Mouse (Mus musculus) frontal cortex, adult (tissue): ENCODE data around the gene Cops7a.

Experiments
- ATAC-seq: cut with Nextera tagmentation; 2 replicates; pipeline ENCODE4 v1.9.2; 2017; ENCODE audit warnings: mild to moderate bottlenecking, moderate library complexity, mixed read lengths; ENCODE audit not compliant: low TSS enrichment

The Cops7a gene

DNA sequence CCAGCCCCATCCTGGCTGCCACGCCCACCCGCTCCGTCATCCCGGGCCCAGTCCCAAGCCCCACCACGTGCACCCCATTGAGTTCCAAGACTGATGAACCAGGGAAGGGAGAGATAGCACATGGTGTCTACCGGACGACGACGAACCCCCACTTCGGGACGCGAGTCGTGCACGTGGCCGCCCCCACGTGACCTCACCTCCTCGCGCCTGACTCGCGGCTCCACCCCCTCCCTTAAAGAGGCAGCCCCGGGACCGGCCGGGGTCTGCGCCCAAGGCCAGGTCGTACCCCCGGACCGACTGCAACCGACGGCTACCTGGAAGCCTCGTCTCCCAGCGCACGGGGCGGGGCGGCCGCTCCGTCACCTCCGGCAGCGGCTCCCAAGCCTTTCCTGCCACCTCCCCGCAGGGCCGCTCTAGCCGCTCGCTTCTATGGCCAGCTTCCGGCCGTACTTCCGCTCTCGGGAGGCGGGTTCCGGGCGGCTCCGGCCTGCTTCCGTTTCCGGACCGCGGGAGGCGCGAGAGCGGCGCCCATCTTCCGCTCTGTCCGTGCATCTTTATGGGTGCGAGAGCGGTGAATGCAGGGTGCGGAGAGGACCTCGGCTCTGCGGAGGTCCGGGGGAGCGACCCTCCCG, at the start of gene Cops7a:
Gene Cops7a (minus strand): TSS at position 451 of the 632 bp plus-strand sequence.
- peak; percentile 97 for ATAC-seq

DNA sequence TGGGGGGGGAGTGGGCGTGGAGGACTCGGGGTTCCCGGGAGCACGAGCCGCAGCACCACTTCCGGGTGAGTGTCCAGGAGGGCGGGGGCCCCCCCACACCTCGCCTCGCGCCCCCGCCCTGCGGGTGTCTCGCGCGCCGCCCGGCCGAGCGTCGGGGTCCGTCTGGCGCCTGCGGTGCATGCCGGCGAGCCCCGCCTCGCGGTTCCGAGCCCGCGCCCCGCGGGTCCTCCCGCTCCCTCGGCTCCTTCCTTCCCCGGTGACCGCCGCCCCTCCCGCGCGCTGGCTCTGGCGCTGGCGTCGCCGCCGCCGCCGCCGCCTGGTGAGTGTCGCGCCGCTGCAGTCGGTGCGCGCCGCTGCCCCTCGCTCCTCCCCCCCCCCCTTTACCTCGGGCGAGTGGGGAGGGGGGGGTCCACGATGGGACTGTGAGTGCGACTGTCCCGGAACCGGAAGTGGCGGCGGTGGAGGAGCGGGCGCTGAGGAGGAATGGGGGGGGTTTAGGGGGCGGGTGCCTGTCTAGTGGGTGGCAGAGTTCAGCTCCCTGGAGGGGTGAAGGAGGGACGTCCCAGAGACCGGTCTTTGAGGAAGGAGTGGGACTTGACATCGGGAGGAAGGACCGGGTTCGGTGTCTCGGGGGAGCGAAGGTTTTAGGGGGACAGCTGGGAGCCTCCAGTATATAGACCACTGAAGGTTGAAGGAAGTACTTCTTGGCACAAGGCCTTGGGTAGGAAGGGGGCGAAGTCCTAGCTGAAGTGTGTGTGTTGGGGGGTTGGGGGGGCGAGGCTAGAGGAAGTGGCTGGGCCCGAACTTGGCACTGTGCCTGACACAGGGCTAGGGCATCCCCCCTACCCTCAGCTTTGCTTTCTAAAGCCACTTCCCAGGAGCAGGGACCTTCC, 44.1 kb upstream of the Cops7a start:
- ATAC-seq, result peak; percentile 65

DNA sequence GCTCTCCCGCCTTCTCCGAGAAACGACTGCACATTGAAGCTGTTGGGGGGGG, 43.6 kb upstream of the Cops7a start, which contains the start of gene Zfp384:
Gene Zfp384 (plus strand): TSS at position 17 of the 52 bp plus-strand sequence.
- no peak for ATAC-seq

DNA sequence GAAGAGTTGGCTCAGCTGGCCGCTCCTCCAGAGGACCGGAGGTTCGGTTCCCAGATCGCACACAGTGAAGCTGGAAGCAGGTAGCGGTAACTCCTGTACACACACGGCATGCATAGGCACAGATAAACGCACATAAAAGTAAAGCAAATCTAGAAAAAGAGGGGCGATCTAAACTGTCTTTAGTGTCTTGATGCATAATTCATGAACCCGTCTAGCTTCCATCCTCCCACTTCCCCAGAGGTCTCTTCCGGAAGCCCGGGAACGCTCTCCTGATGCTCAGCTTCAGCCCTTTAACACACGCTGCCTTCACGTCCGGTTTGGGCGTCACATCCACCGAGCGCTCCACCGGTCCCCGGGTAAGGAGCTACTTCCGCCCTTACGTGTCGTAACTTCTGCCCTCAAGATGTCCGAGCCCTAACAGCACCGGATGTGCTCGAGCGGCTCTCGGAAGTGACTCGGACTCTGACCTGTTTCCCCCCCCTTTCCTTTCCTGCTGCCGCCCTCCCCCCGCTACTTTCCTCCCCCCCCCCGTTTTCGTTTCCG, 43.3 kb upstream of the Cops7a start:
- ATAC-seq, result peak; percentile 94

DNA sequence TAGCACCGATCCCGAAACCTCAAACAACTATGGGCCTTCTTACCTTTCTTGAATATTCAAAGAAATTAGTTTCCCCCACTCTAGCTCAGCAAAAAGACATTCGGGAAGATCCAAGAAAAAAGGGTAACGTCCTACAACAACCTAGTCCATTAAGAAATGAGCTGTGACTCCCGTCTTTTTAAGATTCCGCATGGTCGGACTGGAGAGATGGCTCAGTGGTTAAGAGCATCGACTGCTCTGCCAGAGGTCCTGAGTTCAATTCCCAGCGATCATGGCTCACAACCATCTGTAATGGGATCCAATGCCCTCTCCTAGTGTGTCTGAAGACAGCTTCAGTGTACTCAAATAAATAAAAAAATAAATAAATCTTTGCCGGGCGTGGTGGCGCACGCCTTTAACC, 42.7 kb upstream of the Cops7a start:
- ATAC-seq, result no peak

DNA sequence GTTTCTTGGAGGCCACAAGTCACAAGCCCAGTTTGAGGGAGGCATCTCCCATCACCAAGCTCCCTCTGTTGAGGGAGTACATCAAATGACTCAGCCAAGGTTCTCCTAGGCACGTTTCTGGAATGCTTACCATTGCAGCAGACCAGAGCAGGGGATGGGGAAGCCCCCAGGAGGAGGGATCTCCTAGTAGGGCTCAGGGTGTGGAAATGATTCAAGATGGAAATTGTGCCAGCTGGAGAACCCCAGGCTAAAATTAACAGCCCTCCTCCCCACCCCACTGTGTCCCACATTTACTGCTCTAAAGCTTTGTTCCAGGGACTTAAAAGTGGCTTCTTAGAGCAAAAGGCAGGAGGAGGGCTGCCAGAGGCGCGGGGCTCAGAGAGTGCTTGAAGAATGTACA, 39.7 kb upstream of the Cops7a start:
- no peak for ATAC-seq

DNA sequence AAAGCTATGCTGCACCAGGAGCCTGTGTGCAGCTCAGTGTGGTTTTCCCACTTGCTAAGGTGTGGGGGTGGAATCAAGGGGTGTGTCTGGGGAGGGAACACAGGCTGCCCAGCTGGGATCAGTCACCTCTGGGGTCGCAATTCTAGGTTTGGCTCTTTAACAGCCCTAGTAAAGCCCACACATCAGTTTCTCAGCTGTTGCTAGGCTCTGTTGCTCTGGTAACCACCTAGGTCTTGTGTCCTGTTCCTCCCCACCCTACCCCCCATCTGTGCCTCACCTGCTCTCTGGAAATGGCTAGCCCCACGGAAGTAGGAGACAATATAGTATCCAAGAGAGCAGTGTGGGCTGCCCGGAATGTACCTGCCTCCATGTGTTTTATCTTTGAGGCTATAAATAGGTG, 38.4 kb upstream of the Cops7a start:
- ATAC-seq, result no peak

DNA sequence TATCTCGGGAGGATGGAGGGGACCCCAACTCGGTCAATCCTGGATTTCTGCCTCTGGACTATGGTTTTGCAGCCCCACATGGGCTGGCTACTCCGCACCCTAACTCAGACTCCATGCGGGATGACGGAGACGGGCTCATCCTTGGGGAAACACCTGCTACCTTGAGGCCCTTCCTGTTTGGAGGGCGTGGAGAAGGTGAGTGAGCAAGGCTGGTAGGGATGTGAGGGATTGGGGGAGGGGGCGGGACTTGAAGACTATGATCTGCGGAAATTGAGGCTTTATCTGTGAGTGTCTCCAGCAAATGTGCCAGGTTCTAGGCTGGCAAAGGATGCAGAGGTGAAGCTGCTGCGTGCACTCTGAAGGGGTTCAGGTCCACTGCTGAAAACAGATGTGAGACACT, 34.2 kb upstream of the Cops7a start:
- ATAC-seq, result no peak

DNA sequence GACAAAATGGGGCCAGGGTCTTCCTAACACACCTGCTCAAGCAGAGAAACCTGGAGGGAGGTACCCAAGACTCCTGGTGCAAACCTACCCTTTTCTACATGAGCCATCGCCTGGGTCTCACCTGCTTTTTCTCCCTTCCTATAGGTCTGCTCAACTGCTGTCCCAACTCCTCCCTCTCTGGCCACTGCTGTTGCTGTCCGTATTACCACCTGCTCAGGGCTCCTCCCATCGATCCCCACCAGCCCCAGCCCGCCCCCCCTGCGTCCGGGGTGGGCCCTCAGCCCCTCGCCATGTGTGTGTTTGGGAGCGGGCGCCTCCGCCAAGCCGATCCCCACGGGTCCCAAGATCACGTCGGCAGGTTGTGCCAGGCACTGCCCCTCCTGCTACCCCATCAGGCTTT, 33.8 kb upstream of the Cops7a start:
- ATAC-seq, result no peak

GRCm38 (mm10) chr6:124998066-124998465, 32.7 kb upstream of the Cops7a start:
- peak; percentile 61 for ATAC-seq

GRCm38 (mm10) chr6:124996551-124997501, 31.5 kb upstream of the Cops7a start, which contains the start of gene Pianp:
Gene Pianp (plus strand): TSS chr6:124996694.
- ATAC-seq, result peak; percentile 56

GRCm38 (mm10) chr6:124995831-124996403, 30.6 kb upstream of the Cops7a start:
- ATAC-seq, result peak; percentile 15; the same call in 1 of the 2 replicates

GRCm38 (mm10) chr6:124995246-124995645, 29.9 kb upstream of the Cops7a start:
- no peak for ATAC-seq

DNA sequence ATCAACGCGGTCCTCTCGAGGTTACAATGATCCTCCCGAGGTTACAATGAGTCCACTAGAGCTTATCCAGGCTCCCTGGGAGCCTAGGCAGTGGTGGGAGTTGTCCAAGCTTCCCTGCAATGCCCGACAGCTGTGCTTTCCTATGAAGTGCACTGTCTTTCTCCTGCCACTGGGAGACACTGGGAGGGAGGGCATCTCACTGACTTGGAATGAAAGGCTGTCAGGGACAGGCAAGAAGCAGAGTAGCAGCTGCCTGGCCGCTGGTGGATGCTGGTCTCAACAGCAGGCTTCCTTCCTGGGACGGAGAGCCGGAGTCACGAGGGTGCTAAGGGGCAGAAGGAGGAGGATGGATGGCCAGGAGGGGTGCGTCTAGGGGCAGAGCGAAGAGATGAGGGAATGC, 28.5 kb upstream of the Cops7a start:
- 0 out of 2 replicates have a peak, but pooled peaks have one; percentile 13 for ATAC-seq

- ATAC-seq, result no peak
These were observed 28.0 kb upstream of the Cops7a start for GRCm38 (mm10) chr6:124993365-124993764.

- no peak for ATAC-seq
These were observed 26.9 kb upstream of the Cops7a start for GRCm38 (mm10) chr6:124992241-124992640.

DNA sequence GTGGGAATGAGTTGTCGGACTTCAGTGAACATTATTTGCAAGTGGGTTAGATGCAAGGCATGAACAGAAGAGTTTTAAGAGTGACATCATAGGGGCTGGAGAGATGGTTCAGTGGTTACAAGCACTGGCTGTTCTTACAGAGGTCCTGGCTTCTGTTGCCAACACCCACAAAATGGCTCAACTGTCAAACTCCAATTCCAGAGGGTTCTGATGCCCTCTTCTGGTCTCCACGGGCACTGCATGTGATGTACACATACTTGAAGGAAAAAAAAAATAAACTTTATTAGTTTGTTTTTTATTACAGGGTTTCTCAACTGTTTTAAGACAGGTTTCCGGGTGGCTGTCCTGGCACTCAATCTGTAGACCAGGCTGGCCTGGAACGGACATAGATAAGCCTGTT, 2.4 kb upstream of the Cops7a start:
- ATAC-seq, result no peak

DNA sequence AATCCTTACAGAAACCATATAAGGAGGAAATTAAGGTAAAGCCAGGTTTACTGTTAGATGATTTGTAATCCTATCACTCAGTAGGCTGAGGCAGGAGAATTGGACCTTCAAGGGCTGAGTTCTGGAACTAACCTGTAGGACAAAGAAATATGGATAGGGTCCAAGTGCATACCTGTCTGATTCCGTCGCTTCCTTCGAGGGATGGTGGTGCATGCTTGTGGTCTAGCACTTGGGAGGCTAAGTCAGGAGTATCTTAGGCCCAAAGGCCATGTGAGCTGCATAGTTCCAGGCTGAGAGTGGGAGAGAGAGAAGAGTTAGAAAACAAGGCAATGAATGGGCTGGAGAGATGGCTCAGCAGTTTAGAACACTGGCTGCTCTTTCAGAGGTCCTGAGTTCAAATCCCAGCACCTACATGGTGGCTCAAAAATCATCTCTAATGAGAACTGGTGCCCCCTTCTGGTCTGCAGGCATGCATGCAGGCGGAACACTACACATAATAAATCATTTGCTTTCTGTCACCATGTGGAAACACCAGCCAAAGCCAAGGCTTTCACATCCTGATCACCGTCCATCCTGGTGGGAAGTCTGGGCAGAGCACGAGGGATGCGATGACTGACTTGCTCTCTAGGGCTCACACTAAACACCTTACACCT, 1.3 kb upstream of the Cops7a start:
- no peak for ATAC-seq

GRCm38 (mm10) chr6:124965747-124966146, 409 bp upstream of the Cops7a start:
- no peak for ATAC-seq

DNA sequence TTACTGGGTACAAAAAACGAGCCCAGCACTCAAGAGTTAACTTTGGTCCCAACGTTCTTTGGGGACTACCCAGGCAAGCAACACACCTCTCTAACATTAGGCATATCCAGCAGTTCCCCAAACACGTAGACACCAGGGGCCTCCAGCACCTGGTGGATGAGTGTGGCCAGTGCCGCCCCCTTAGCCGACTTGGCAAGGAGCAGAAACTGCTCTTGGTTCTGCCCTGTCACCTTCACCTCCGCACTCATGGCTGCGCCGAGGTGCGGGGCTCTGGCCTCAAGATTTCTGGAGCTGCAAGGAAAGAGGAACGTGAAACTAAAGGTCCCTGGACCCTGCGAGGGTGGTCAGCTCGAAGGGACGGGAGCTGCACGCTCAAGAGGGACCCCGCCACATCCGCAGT, 700 bp downstream of the Cops7a start:
- ATAC-seq, result no peak

- no peak for ATAC-seq
These were observed 4.3 kb downstream of the Cops7a start for GRCm38 (mm10) chr6:124961021-124961420.
